Mouse (Mus musculus) left cerebral cortex, postnatal 14 days (tissue): Measurements from ENCODE around the gene Plch2. TPM values are rescaled to one million over a fixed set of nuclear protein-coding genes. Genes with fewer than 3 reads are reported as not detected.

Experiments used
- DNase-seq, 2 experiments: peaks; one replicate each; pipeline ENCODE4 v3.0.0; 2021 to 2022; ENCODE audit warnings: low spot score in 2 of 2, mixed read lengths in 1 of 2
- intact Hi-C: fragments of 180-260 bp; cut with DNase I; formaldehyde crosslinking; loops from one replicate; pipeline ENCODE4 v1.15.1; 2025
- total RNA-seq, 2 experiments: library from RNA; stranded (reverse); gene quantifications; 2 replicates each; pipeline ENCODE4 v1.2.3; 2021

Gene Plch2
- total RNA-seq, 2 experiments from 2014 or later, result 50.2 to 50.5 TPM

- intact Hi-C loops, result no loop called here
- DNase-seq, result no peak
These were observed 22.4 kb downstream of the Plch2 start for GRCm38 (mm10) chr4:155034202-155034601.

- intact Hi-C loops, result no loop called here
- DNase-seq, result no peak
These were observed 23.5 kb downstream of the Plch2 start for GRCm38 (mm10) chr4:155033115-155033514.

GRCm38 (mm10) chr4:155024170-155025010 is 32.2 kb downstream of the Plch2 start:
- DNase-seq, result no peak
- intact Hi-C loops, result no loop called here

GRCm38 (mm10) chr4:155022228-155022855 is 34.2 kb downstream of the Plch2 start:
- DNase-seq, result peak in 1 of 2 experiments; percentile 43

GRCm38 (mm10) chr4:155020813-155021212 is 35.8 kb downstream of the Plch2 start:
- intact Hi-C loops, result no loop called here
- no peak for DNase-seq

More at GRCm38 (mm10) chr4:155022228-155022855, 34.2 kb downstream of the Plch2 start:
- intact Hi-C loops, result no loop called here

GRCm38 (mm10) chr4:155020141-155020540 is 36.4 kb downstream of the Plch2 start:
- intact Hi-C loops, result no loop called here
- no peak for DNase-seq

- peak; percentile 58 to 62 for DNase-seq
- intact Hi-C loops, result no loop called here
These were observed 37.2 kb downstream of the Plch2 start for GRCm38 (mm10) chr4:155019336-155019847.

GRCm38 (mm10) chr4:155018601-155019335 is 37.8 kb downstream of the Plch2 start:
- no peak for DNase-seq
- intact Hi-C loops, result no loop called here

GRCm38 (mm10) chr4:155018066-155018465 is 38.5 kb downstream of the Plch2 start:
- DNase-seq, result no peak
- intact Hi-C loops, result no loop called here

GRCm38 (mm10) chr4:155017253-155017878 is 39.2 kb downstream of the Plch2 start:
- no peak for DNase-seq
- intact Hi-C loops, result no loop called here

GRCm38 (mm10) chr4:155016807-155017206 is 39.8 kb downstream of the Plch2 start:
- intact Hi-C loops, result no loop called here

GRCm38 (mm10) chr4:155015550-155015949 is 41.0 kb downstream of the Plch2 start:
- no peak for DNase-seq
- intact Hi-C loops, result no loop called here

More at GRCm38 (mm10) chr4:155016807-155017206, 39.8 kb downstream of the Plch2 start:
- DNase-seq, result no peak

- peak; percentile 64 to 70 for DNase-seq
- intact Hi-C loops, result no loop called here
These were observed 41.8 kb downstream of the Plch2 start for GRCm38 (mm10) chr4:155014791-155015190.

GRCm38 (mm10) chr4:155014244-155014643 is 42.3 kb downstream of the Plch2 start:
- no peak for DNase-seq
- intact Hi-C loops, result no loop called here

GRCm38 (mm10) chr4:155012788-155013187 is 43.8 kb downstream of the Plch2 start:
- intact Hi-C loops, result no loop called here
- peak; percentile 56 to 59 for DNase-seq

GRCm38 (mm10) chr4:155012115-155012514 is 44.5 kb downstream of the Plch2 start:
- peak in 1 of 2 experiments; percentile 46 for DNase-seq
- intact Hi-C loops, result no loop called here

GRCm38 (mm10) chr4:155011312-155012025 is 45.1 kb downstream of the Plch2 start:
- intact Hi-C loops, result no loop called here
- no peak for DNase-seq

GRCm38 (mm10) chr4:155010870-155011269 is 45.7 kb downstream of the Plch2 start:
- intact Hi-C loops, result no loop called here
- peak; percentile 61 to 66 for DNase-seq

GRCm38 (mm10) chr4:155009216-155009615 is 47.4 kb downstream of the Plch2 start:
- intact Hi-C loops, result no loop called here
- no peak for DNase-seq
